Mouse (Mus musculus): ENCODE measurements around the gene Atl1. TPM values are rescaled to one million over a fixed set of nuclear protein-coding genes. Genes with fewer than 3 reads are reported as not detected.

Gene Atl1
- total and polyA plus RNA-seq, 3 experiments = 0.50 to 1.0 TPM; not detected in 1

DNA sequence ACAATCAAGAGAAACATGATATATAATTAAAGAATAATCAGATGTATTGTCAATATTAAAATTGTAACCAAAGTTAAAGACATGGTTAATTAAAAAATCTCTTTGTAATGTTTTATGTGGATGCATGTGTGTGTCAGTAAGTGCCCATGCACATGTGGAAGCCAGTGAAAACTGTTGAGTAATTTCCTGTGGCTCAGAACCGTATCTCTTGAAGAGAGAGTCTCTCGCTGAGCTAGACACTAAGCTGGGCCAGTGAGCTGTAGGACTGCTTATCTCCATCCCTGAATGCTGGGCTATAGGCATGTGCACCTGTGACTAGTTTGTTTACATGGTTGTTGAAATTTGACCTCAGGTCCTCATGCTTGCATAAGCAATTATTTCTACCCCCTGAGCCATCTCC, 65.0 kb downstream of the Atl1 start:
- Histone ChIP-seq H3K9ac (ENCODE audit: control insufficient read depth, low read depth, low read length, poor library complexity, severe bottlenecking) (no peak overlapping the region), H3K36me3 (ENCODE audit: control insufficient read depth in 1 of 2, insufficient read depth in 2 of 2, low read length in 2 of 2) (no peaks in the 10 kb centered on the region; a peak in 1 of 4 replicates), H3K79me2 (ENCODE audit: control insufficient read depth, insufficient read depth, low read length, poor library complexity) (no peaks in the 10 kb centered on the region), H3K27ac (ENCODE audit: control insufficient read depth, low read depth, low read length) (no peak overlapping the region), H3K4me1 (ENCODE audit: control insufficient read depth in 1 of 2, insufficient read depth in 2 of 2, low read length in 2 of 2) (no peaks in the 10 kb centered on the region), H3K4me3 (ENCODE audit: control insufficient read depth in 1 of 2, insufficient read depth in 1 of 2, low read depth in 2 of 2, low read length in 2 of 2) (no peak overlapping the region), H3K9me3 (replicated peaks; ENCODE audit: insufficient read depth, low read length) (no peaks in the 10 kb centered on the region), H3K27me3 (ENCODE audit: control insufficient read depth in 1 of 2, insufficient read depth in 2 of 2, low read length in 2 of 2) (no peaks in the 10 kb centered on the region)
- no peak for DNase-seq (ENCODE audit: low read depth, low spot score)
- TF ChIP-seq RCOR1 (IDR thresholded peaks at IDR 0.05; ENCODE audit: low read depth, low read length) (no peak), USF2 (IDR thresholded peaks at IDR 0.05; ENCODE audit: borderline replicate concordance in 1 of 2, insufficient read depth in 1 of 2, low read depth in 1 of 2, low read length in 2 of 2) (no peak), MYC (IDR thresholded peaks at IDR 0.05; ENCODE audit: low read depth, low read length) (no peak), ZNF384 (IDR thresholded peaks at IDR 0.05; ENCODE audit: low read depth, low read length) (no peak), EP300 (IDR thresholded peaks at IDR 0.05; ENCODE audit: low read depth in 1 of 2, low read length in 2 of 2) (no peak), POLR2AphosphoS5 (IDR thresholded peaks at IDR 0.05; ENCODE audit: borderline replicate concordance, low read depth, low read length) (no peak), UBTF (IDR thresholded peaks at IDR 0.05; ENCODE audit: borderline replicate concordance, insufficient read depth, low read depth, low read length) (no peak), POLR2A (IDR thresholded peaks at IDR 0.05; ENCODE audit: control insufficient read depth in 1 of 2, insufficient read depth in 1 of 2, low read depth in 1 of 2, low read length in 2 of 2, poor library complexity in 1 of 2) (no peak), RAD21 (IDR thresholded peaks at IDR 0.05; ENCODE audit: low read depth, low read length) (no peak), SIN3A (IDR thresholded peaks at IDR 0.05; ENCODE audit: low read length) (no peak), CHD1 (IDR thresholded peaks at IDR 0.05; ENCODE audit: low read depth, low read length) (no peak), MYB (IDR thresholded peaks at IDR 0.05; ENCODE audit: low read depth, low read length) (no peak)

- H3K36me3 ChIP-seq (ENCODE audit: control insufficient read depth in 1 of 2, insufficient read depth in 2 of 2, low read length in 2 of 2) = peaks cover 6 to 16% of the 10 kb centered on the region in 2 experiments
- H3K9ac ChIP-seq (ENCODE audit: control insufficient read depth, low read depth, low read length, poor library complexity, severe bottlenecking) = no peak overlapping the region
- TF ChIP-seq SMC3 (IDR thresholded peaks at IDR 0.05; ENCODE audit: low read depth, low read length) (peak; percentile 60), TCF12 (IDR thresholded peaks at IDR 0.05; ENCODE audit: low read depth, low read length) (no peak), ZC3H11A (IDR thresholded peaks at IDR 0.05; ENCODE audit: low read depth, low read length) (peak; percentile 47), RAD21 (IDR thresholded peaks at IDR 0.05; ENCODE audit: low read depth, low read length) (peak; percentile 59), USF1 (IDR thresholded peaks at IDR 0.05; ENCODE audit: low read depth, low read length) (peak; percentile 33; the same call in 1 of the 2 replicates), CTCF (IDR thresholded peaks at IDR 0.05 in 2 of 3, conservative IDR thresholded peaks at IDR 0.05 in 1 of 3; ENCODE audit: control insufficient read depth in 1 of 3, insufficient read depth in 1 of 3, low read depth in 2 of 3, low read length in 3 of 3, poor library complexity in 1 of 3, severe bottlenecking in 1 of 3) (peak; percentile 60 to 64 (median 63)), TBP (IDR thresholded peaks at IDR 0.05; ENCODE audit: low read depth, low read length) (no peak)
- H3K79me2 ChIP-seq (ENCODE audit: control insufficient read depth, insufficient read depth, low read length, poor library complexity) = no peaks in the 10 kb centered on the region
- no peak overlapping the region for H3K4me3 ChIP-seq (ENCODE audit: control insufficient read depth in 1 of 2, insufficient read depth in 1 of 2, low read depth in 2 of 2, low read length in 2 of 2)
- no peak overlapping the region for H3K27ac ChIP-seq (ENCODE audit: control insufficient read depth, low read depth, low read length)
- peak; percentile 65 for DNase-seq (ENCODE audit: low read depth, low spot score)
- no peaks in the 10 kb centered on the region; a peak in 2 of 4 replicates for H3K4me1 ChIP-seq (ENCODE audit: control insufficient read depth in 1 of 2, insufficient read depth in 2 of 2, low read length in 2 of 2)
- no peaks in the 10 kb centered on the region for H3K27me3 ChIP-seq (ENCODE audit: control insufficient read depth in 1 of 2, insufficient read depth in 2 of 2, low read length in 2 of 2)
- no peaks in the 10 kb centered on the region for H3K9me3 ChIP-seq (replicated peaks; ENCODE audit: insufficient read depth, low read length)
Observed at GRCm38 (mm10) chr12:69962468-69962867, 70.1 kb downstream of the Atl1 start.
